Mouse (Mus musculus) ovary, adult 10 weeks (tissue): Measurements from ENCODE around the gene A930009A15Rik. TPM values are rescaled to one million over a fixed set of nuclear protein-coding genes. Genes with fewer than 3 reads are reported as not detected.

Source experiments
- polyA plus RNA-seq: library from polyadenylated mRNA; stranded (reverse); fragments of 350-450 nt; fragmentation: Illumina TruSeq; extraction: RNeasy Lipid Tissue Mini Kit (QIAGEN cat#74804); gene quantifications from one replicate; pipeline ENCODE4 v1.2.3, GENCODE M21; 2014

Gene A930009A15Rik
- polyA plus RNA-seq = not detected

DNA sequence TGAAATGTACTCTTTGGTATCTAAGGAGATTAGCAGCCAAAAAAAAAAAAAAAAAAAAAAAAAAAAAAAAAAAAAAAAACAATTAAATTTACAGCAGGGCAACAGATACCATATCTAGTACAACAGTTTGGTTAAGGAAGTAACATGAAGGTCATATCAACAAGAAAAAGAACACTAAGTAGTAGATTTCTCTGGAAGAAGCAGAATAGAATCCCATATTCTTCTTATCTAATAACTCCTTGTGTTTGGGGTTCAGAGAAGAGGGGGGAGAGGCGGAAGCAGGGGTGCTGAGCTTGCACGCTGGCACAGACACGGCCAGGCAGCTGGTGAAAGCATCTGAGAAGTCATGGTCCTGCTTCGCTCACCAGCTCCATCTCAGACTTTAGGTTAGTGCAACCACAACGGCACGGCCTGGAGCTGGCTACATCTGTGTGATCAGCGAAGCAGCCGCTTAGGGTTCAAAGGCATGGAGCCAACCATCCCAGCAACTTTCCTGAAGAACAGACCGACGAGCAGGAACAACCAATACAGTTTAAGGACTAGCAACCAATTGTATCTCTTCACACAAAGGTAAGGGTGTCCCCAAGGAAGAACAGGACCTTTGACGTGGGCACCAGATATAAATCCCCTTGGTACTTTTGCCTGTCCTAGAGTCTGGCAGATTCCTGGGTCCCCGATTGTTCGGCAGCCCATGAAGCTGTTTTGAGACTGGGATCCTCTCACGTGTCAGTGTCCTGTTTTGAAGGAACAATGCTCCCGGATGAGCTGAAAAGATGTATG, at the start of gene A930009A15Rik:
TSS of gene A930009A15Rik (plus strand) at position 275 of the 780 bp plus-strand sequence.

DNA sequence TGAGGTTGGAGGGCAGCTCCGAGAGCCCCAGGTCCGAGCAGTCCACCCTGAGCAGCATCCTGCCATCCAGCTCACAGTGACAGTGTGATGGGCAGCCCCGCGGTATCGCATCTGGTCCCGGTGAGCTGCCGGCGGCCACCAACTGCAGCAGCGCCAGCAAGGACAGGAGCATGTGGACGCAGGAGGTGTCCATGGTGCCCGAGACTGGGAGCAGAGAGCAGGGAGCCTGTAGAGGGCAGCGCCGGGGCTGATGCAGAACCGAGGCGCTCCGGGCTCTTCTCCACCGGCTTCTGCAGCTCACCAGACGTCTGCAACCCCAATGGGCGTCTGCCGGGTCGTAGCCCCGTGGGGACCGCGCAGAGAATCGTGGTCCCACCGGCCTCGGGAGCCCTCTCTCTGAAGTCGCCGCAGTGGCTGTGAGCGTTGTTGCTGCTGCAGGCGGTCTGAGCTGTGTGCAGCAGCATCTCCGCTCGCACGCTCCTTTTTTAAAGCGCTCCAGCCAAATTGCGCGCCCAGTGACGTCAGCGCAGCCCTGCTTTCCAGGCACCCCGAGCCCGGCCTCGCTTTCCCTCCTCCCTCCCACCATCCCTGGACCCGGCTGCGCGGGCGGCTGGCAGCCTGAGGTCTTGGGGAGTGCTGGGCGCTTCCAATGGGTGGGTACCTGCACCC, 17.6 kb downstream of the A930009A15Rik start, which contains the start of gene Lgr5:
TSS of gene Lgr5 (minus strand) at position 480 of the 669 bp plus-strand sequence.

Other genes starting within 250 kb of the A930009A15Rik start
- 42.2 TPM for gene Tmem19, start 207.5 kb upstream of the A930009A15Rik start, polyA plus RNA-seq
- gene Thap2, start 185.5 kb upstream of the A930009A15Rik start, polyA plus RNA-seq = 48.0 TPM
- 70.0 TPM for gene Zfc3h1, start 185.0 kb upstream of the A930009A15Rik start, polyA plus RNA-seq
- gene Lgr5, start 17.8 kb downstream of the A930009A15Rik start, polyA plus RNA-seq = 29.7 TPM
- 28.1 TPM for gene Tspan8, start 246.8 kb downstream of the A930009A15Rik start, polyA plus RNA-seq